Mouse (Mus musculus): Measurements from ENCODE around the gene Fopnl. TPM values are rescaled to one million over a fixed set of nuclear protein-coding genes. Genes with fewer than 3 reads are reported as not detected.

Fopnl gene
- polyA plus RNA-seq, 1 experiment from 2014 or later: 176 TPM

DNA sequence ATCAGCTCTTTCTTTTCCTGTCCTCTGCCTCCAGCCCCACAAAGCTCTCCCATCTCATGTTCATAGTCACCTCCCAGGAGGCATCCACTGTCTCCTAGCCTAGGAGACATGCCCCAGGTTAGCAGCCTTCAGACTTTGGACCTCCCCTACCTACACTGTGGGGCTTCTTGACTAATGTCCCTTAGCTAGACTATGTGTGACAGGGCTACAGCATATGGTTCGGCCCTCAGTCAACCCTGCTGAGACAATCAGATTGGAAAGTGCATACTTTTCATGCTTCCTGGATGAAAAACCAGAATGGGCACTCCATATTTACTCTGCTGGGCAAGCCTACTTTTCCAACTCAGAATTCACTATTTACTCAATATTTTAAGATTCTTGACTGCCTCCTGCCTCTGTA lies 54.8 kb downstream of the Fopnl start:
- Histone ChIP-seq H3K4me2 (no peak overlapping the region), H3K27ac (no peak overlapping the region), H3K36me3 (replicated peaks) (no peaks in the 10 kb centered on the region), H3K9ac (no peak overlapping the region), H3K4me1 (no peaks in the 10 kb centered on the region), H3K4me3 (replicated peaks) (no peak overlapping the region), H3K9me3 (no peaks in the 10 kb centered on the region), H3K27me3 (no peaks in the 10 kb centered on the region)
- WGBS: 86% methylated on average over 1 of the region's 1 CpGs
- ATAC-seq (ENCODE audit: low FRiP score): no peak

GRCm38 (mm10) chr16:14258856-14259255 lies 58.3 kb downstream of the Fopnl start:
- ATAC-seq (ENCODE audit: low FRiP score): no peak
- Histone ChIP-seq H3K4me2 (no peak overlapping the region), H3K9me3 (no peaks in the 10 kb centered on the region), H3K4me3 (replicated peaks) (no peak overlapping the region), H3K36me3 (replicated peaks) (no peaks in the 10 kb centered on the region), H3K9ac (no peak overlapping the region), H3K27ac (no peak overlapping the region), H3K4me1 (no peaks in the 10 kb centered on the region), H3K27me3 (no peaks in the 10 kb centered on the region)
- 63% methylated on average over 2 of the region's 2 CpGs for WGBS

DNA sequence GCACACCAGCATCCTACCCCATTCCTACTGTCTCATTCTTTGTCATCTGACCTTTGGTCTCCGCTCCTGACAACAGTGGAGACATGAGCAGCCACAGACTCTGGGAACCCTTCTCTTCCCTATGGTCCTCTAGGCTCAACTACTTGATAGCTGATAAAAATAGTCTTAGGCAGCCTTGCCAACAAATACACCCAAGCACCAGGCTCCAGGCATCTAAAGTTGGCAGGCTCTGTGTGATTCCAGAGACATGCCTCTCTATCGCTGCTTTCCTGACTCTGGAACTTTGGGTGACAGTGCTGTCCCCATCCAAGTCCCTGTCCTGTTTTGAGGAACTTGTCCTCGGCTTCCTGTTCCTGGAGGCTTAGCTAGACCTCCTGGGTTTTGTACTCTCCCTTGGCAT lies 63.6 kb downstream of the Fopnl start:
- no peak for ATAC-seq (ENCODE audit: low FRiP score)
- Histone ChIP-seq H3K27ac (no peak overlapping the region), H3K4me3 (replicated peaks) (no peak overlapping the region), H3K4me1 (no peaks in the 10 kb centered on the region), H3K4me2 (no peak overlapping the region), H3K9me3 (no peaks in the 10 kb centered on the region), H3K36me3 (replicated peaks) (no peaks in the 10 kb centered on the region), H3K9ac (no peak overlapping the region), H3K27me3 (no peaks in the 10 kb centered on the region)
- WGBS: 90% methylated on average over 3 of the region's 3 CpGs

GRCm38 (mm10) chr16:14252877-14253276 lies 64.3 kb downstream of the Fopnl start:
- Histone ChIP-seq H3K27me3 (no peaks in the 10 kb centered on the region), H3K9me3 (no peaks in the 10 kb centered on the region), H3K4me1 (no peaks in the 10 kb centered on the region), H3K9ac (no peak overlapping the region), H3K36me3 (replicated peaks) (no peaks in the 10 kb centered on the region), H3K27ac (no peak overlapping the region), H3K4me2 (no peak overlapping the region), H3K4me3 (replicated peaks) (no peak overlapping the region)
- ATAC-seq (ENCODE audit: low FRiP score): no peak
- WGBS: 85% methylated on average over 4 of the region's 4 CpGs

DNA sequence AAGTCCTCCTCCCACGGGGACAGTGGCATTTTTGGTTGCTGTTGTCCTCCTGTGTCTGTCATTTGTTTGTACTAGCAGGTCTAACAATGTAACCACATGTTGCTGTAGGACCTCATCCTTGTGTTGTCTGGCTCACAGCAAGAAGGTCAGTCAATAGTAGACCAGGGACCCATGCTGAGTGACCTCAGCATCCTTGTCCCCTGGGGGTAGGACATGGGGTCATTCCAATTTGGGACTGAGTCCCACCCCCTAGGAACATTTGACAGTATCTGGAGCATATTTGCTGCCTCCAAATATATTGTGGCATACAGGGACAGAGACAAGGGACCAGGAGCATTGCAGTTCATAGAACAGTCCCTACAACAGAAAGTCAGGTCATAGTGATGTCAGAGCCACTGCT lies 67.3 kb downstream of the Fopnl start:
- Histone ChIP-seq H3K27ac (no peak overlapping the region), H3K36me3 (replicated peaks) (no peaks in the 10 kb centered on the region), H3K4me1 (no peaks in the 10 kb centered on the region), H3K9ac (no peak overlapping the region), H3K9me3 (no peaks in the 10 kb centered on the region), H3K27me3 (no peaks in the 10 kb centered on the region), H3K4me2 (no peak overlapping the region), H3K4me3 (replicated peaks) (no peak overlapping the region)
- ATAC-seq (ENCODE audit: low FRiP score): no peak
- 60% methylated on average over 1 of the region's 1 CpGs for WGBS

Other genes starting within 250 kb of the Fopnl start
- gene Nde1, start 154.1 kb downstream of the Fopnl start, polyA plus RNA-seq (2016; fragmentation: Nextera tagmentation; extraction: Ambion mirVana): 161 and 162 TPM in 2 replicates
- gene Marf1, start 154.1 kb downstream of the Fopnl start, polyA plus RNA-seq (2016; fragmentation: Nextera tagmentation; extraction: Ambion mirVana): 15.3 and 15.5 TPM in 2 replicates
- gene Myh11, start 26.0 kb downstream of the Fopnl start, polyA plus RNA-seq (2016; fragmentation: Nextera tagmentation; extraction: Ambion mirVana): 0.15 and 0.43 TPM in 2 replicates
- 8.2 and 10.3 TPM in 2 replicates for gene Abcc1, start 44.2 kb upstream of the Fopnl start, polyA plus RNA-seq (2016; fragmentation: Nextera tagmentation; extraction: Ambion mirVana)
- gene A630010A05Rik, start 244.9 kb upstream of the Fopnl start, polyA plus RNA-seq (2016; fragmentation: Nextera tagmentation; extraction: Ambion mirVana): not detected in 2 replicates